Mouse (Mus musculus): ENCODE results near the gene Tob2.

- TF ChIP-seq CTCF (conservative IDR thresholded peaks at IDR 0.05 in 1 of 2, IDR thresholded peaks at IDR 0.05 in 1 of 2; ENCODE audit: low read depth in 2 of 2, low read length in 2 of 2) (no peak), E2F4 (IDR thresholded peaks at IDR 0.05; ENCODE audit: insufficient replicate concordance, low read depth, low read length) (no peak), ELF1 (IDR thresholded peaks at IDR 0.05; ENCODE audit: low read depth, low read length) (no peak), TBP (conservative IDR thresholded peaks at IDR 0.05; ENCODE audit: low read depth, low read length) (no peak), MAZ (IDR thresholded peaks at IDR 0.05; ENCODE audit: low read depth, low read length) (no peak), POLR2A (IDR thresholded peaks at IDR 0.05; ENCODE audit: low read depth, low read length) (no peak), ETS1 (conservative IDR thresholded peaks at IDR 0.05; ENCODE audit: low read depth, low read length) (no peak), JUND (conservative IDR thresholded peaks at IDR 0.05; ENCODE audit: low read depth, low read length) (no peak), EP300 (IDR thresholded peaks at IDR 0.05; ENCODE audit: low read length) (no peak), GABPA (IDR thresholded peaks at IDR 0.05; ENCODE audit: insufficient replicate concordance, low read depth, low read length) (no peak), MXI1 (IDR thresholded peaks at IDR 0.05; ENCODE audit: low read depth, low read length) (no peak), USF1 (IDR thresholded peaks at IDR 0.05; ENCODE audit: low read depth, low read length) (no peak), ZC3H11A (IDR thresholded peaks at IDR 0.05; ENCODE audit: low read depth, low read length) (no peak)
These were observed 43.8 kb downstream of the Tob2 start for GRCm38 (mm10) chr15:81814716-81815370.

All from CH12.LX (cell line).